Mouse (Mus musculus): ENCODE data around the gene Homer1.

- no peak for TF ChIP-seq POLR2A (IDR thresholded peaks at IDR 0.05; ENCODE audit: insufficient read depth, low read depth, low read length)
- TF ChIP-seq CTCF (IDR thresholded peaks at IDR 0.05; ENCODE audit: insufficient read depth, low read depth, low read length), result no peak; the same call in 1 of the 2 replicates
Measured at GRCm38 (mm10) chr13:93304251-93305001, 5.0 kb downstream of the Homer1 start.
